Mouse (Mus musculus) ES-E14 (cell line): ENCODE data around the gene Mcfd2.

Experiments used
- CHD2 ChIP-seq: IDR thresholded peaks from 2 replicates; pipeline ENCODE4 v1.6.1; 2014; ENCODE audit warnings: mild to moderate bottlenecking, low read depth, low read length, inconsistent platforms
- HCFC1 ChIP-seq: IDR thresholded peaks from 2 replicates; pipeline ENCODE4 v1.6.1; 2012; ENCODE audit warnings: low read length, inconsistent platforms, borderline replicate concordance; ENCODE audit not compliant: insufficient read depth
- MAFK ChIP-seq: IDR thresholded peaks from 2 replicates; pipeline ENCODE4 v1.6.1; 2014; ENCODE audit warnings: mild to moderate bottlenecking, low read depth, low read length, inconsistent platforms; ENCODE audit not compliant: insufficient read depth
- ZC3H11A ChIP-seq: IDR thresholded peaks from 2 replicates; pipeline ENCODE4 v1.6.1; 2012; ENCODE audit warnings: low read depth, mild to moderate bottlenecking, inconsistent platforms, low read length, borderline replicate concordance

DNA sequence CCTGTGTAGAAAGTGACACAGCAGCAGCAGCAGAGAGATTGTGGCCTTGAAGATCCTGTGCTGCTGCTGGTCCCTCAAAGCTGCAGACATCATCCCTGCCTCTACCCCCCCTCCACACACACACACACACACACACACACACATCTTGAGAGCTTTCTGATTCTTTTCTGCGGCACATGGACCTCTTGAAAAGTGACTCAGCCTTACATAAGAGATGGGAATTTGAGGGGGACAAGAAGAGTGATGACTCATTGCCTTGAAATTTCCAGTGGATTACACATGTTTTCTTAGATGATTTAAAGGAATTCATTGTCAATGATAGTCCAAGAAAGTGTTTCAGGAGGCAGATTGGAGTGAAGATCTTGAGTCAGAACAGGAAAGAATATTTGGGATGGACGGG lies 58.9 kb downstream of the Mcfd2 start:
- TF ChIP-seq ZC3H11A = no peak
- TF ChIP-seq CHD2 = no peak
- TF ChIP-seq HCFC1 = no peak
- TF ChIP-seq MAFK = no peak
